Mouse (Mus musculus): ENCODE data around the gene Snx29.

DNA sequence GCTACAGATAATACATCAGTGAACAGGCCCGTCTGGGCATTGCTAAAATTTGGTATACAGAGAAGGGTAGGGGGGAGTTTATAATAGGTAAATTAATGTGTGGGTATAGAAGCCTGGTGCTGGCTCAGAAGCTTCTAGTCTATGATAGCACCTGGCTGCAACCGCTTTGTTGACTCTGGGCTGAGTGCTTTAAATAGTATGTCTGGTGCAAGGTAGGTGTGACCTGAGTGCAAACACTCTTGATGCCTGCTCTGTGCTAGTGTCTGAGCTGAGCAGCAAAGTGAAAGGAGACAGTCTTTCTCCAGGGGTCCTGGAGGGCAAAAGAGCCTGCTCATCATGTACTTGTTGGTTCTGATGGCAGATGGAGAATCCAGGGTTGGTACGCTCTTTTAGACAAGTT lies 150.8 kb downstream of the Snx29 start:
- TF ChIP-seq CTCF (IDR thresholded peaks at IDR 0.05; ENCODE audit: borderline replicate concordance, control insufficient read depth, extremely low read depth, insufficient read depth, low read length, poor library complexity): no peak
- TF ChIP-seq POLR2A (IDR thresholded peaks at IDR 0.05; ENCODE audit: control insufficient read depth, extremely low read depth, insufficient read depth, low read length, poor library complexity): no peak
